Mouse (Mus musculus): ENCODE data around the gene Clec16a. TPM values are rescaled to one million over a fixed set of nuclear protein-coding genes. Genes with fewer than 3 reads are reported as not detected.

Clec16a gene
- total RNA-seq, 2 experiments from 2014 or later, result 37.4 to 46.9 TPM

GRCm38 (mm10) chr16:10534567-10534966 is 10.6 kb upstream of the Clec16a start:
- no peak for DNase-seq

GRCm38 (mm10) chr16:10536323-10536722 is 8.8 kb upstream of the Clec16a start:
- no peak for DNase-seq

GRCm38 (mm10) chr16:10536961-10537360 is 8.2 kb upstream of the Clec16a start:
- DNase-seq, result no peak

- no peak for DNase-seq
These were observed 4.2 kb upstream of the Clec16a start for GRCm38 (mm10) chr16:10540763-10541597.

- DNase-seq, result peak in 1 of 2 experiments; percentile 27
These were observed 3.6 kb upstream of the Clec16a start for GRCm38 (mm10) chr16:10541598-10541930.

GRCm38 (mm10) chr16:10542266-10542665 is 2.9 kb upstream of the Clec16a start:
- peak in 1 of 2 experiments; percentile 22 for DNase-seq

GRCm38 (mm10) chr16:10542698-10543365 is 2.3 kb upstream of the Clec16a start, which contains the start of gene Dexi:
TSS of gene Dexi (minus strand) at chr16:10543054.
- DNase-seq, result peak; percentile 95 to 96

- DNase-seq, result no peak
These were observed 1.7 kb downstream of the Clec16a start for GRCm38 (mm10) chr16:10546865-10547264.

- DNase-seq, result no peak
These were observed 3.8 kb downstream of the Clec16a start for GRCm38 (mm10) chr16:10548938-10549337.

- DNase-seq, result no peak
These were observed 4.5 kb downstream of the Clec16a start for GRCm38 (mm10) chr16:10549600-10549999.

GRCm38 (mm10) chr16:10551592-10551991 is 6.5 kb downstream of the Clec16a start:
- DNase-seq, result no peak

- DNase-seq, result no peak
These were observed 8.7 kb downstream of the Clec16a start for GRCm38 (mm10) chr16:10553858-10554257.

- DNase-seq, result peak in 1 of 2 experiments; percentile 30
These were observed 14.9 kb downstream of the Clec16a start for GRCm38 (mm10) chr16:10559991-10560390.

- peak; percentile 72 to 78 for DNase-seq
These were observed 20.2 kb downstream of the Clec16a start for GRCm38 (mm10) chr16:10565278-10565885.

GRCm38 (mm10) chr16:10567153-10567552 is 22.0 kb downstream of the Clec16a start:
- no peak for DNase-seq

- no peak for DNase-seq
These were observed 24.8 kb downstream of the Clec16a start for GRCm38 (mm10) chr16:10569809-10570395.

- peak; percentile 65 to 75 for DNase-seq
These were observed 25.6 kb downstream of the Clec16a start for GRCm38 (mm10) chr16:10570708-10571107.

GRCm38 (mm10) chr16:10571820-10572219 is 26.7 kb downstream of the Clec16a start:
- DNase-seq, result no peak

- peak in 1 of 2 experiments; percentile 18 for DNase-seq
These were observed 29.8 kb downstream of the Clec16a start for GRCm38 (mm10) chr16:10574936-10575335.

GRCm38 (mm10) chr16:10575915-10576314 is 30.8 kb downstream of the Clec16a start:
- DNase-seq, result no peak

GRCm38 (mm10) chr16:10577548-10577947 is 32.4 kb downstream of the Clec16a start:
- DNase-seq, result peak; percentile 46 to 59

GRCm38 (mm10) chr16:10578376-10578775 is 33.2 kb downstream of the Clec16a start:
- no peak for DNase-seq
